Mouse (Mus musculus): Measurements from ENCODE around the gene Frmd4a. TPM values are rescaled to one million over a fixed set of nuclear protein-coding genes. Genes with fewer than 3 reads are reported as not detected.

Gene Frmd4a
- polyA plus RNA-seq, 1 experiment from 2014 or later: 49.1 TPM

- Histone ChIP-seq H3K36me3 (peaks cover 64% of the 10 kb centered on the region), H3K4me1 (replicated peaks) (peaks cover 60% of the 10 kb centered on the region), H3K27me3 (ENCODE audit: insufficient read depth, poor library complexity, severe bottlenecking) (no peaks in the 10 kb centered on the region), H3K4me3 (peak overlapping the region; percentile 56), H3K27ac (peak overlapping the region; percentile 46), H3K9me3 (no peaks in the 10 kb centered on the region)
- no peak for DNase-seq (ENCODE audit: low spot score)
- WGBS: 76% methylated on average over 3 of the region's 3 CpGs
These were observed 544.9 kb downstream of the Frmd4a start for GRCm38 (mm10) chr2:4562373-4562772.

- H3K4me3 ChIP-seq: peak overlapping the region; percentile 56
- 67% methylated on average over 5 of the region's 5 CpGs for WGBS
- no peaks in the 10 kb centered on the region for H3K27me3 ChIP-seq (ENCODE audit: insufficient read depth, poor library complexity, severe bottlenecking)
- no peak for DNase-seq (ENCODE audit: low spot score)
- H3K4me1 ChIP-seq (replicated peaks): peaks cover 56% of the 10 kb centered on the region
- H3K27ac ChIP-seq: peak overlapping the region; percentile 46
- H3K36me3 ChIP-seq: peaks cover 68% of the 10 kb centered on the region
- H3K9me3 ChIP-seq: no peaks in the 10 kb centered on the region
These were observed 545.3 kb downstream of the Frmd4a start for GRCm38 (mm10) chr2:4562826-4563225.

GRCm38 (mm10) chr2:4563322-4563721, 545.8 kb downstream of the Frmd4a start:
- Histone ChIP-seq H3K27me3 (ENCODE audit: insufficient read depth, poor library complexity, severe bottlenecking) (no peaks in the 10 kb centered on the region), H3K4me3 (peak overlapping the region; percentile 56), H3K9me3 (no peaks in the 10 kb centered on the region), H3K36me3 (peaks cover 73% of the 10 kb centered on the region), H3K27ac (peak overlapping the region; percentile 46), H3K4me1 (replicated peaks) (peaks cover 51% of the 10 kb centered on the region)
- 80% methylated on average over 1 of the region's 1 CpGs for WGBS
- no peak for DNase-seq (ENCODE audit: low spot score)

GRCm38 (mm10) chr2:4566260-4566955, 548.9 kb downstream of the Frmd4a start:
- no peak for DNase-seq (ENCODE audit: low spot score)
- no peak overlapping the region for H3K4me3 ChIP-seq
- no peaks in the 10 kb centered on the region for H3K27me3 ChIP-seq (ENCODE audit: insufficient read depth, poor library complexity, severe bottlenecking)
- no peaks in the 10 kb centered on the region for H3K9me3 ChIP-seq
- peaks cover 98% of the 10 kb centered on the region for H3K36me3 ChIP-seq
- peaks cover 28% of the 10 kb centered on the region for H3K4me1 ChIP-seq (replicated peaks)
- no peak overlapping the region for H3K27ac ChIP-seq
- 93% methylated on average over 4 of the region's 4 CpGs for WGBS

GRCm38 (mm10) chr2:4566956-4567680, 549.6 kb downstream of the Frmd4a start:
- Histone ChIP-seq H3K4me1 (replicated peaks) (peaks cover 21% of the 10 kb centered on the region), H3K36me3 (peaks cover 98% of the 10 kb centered on the region), H3K4me3 (no peak overlapping the region), H3K27me3 (ENCODE audit: insufficient read depth, poor library complexity, severe bottlenecking) (no peaks in the 10 kb centered on the region), H3K27ac (no peak overlapping the region), H3K9me3 (no peaks in the 10 kb centered on the region)
- no peak for DNase-seq (ENCODE audit: low spot score)
- 93% methylated on average over 9 of the region's 9 CpGs for WGBS

- Histone ChIP-seq H3K27ac (no peak overlapping the region), H3K4me3 (no peak overlapping the region), H3K27me3 (ENCODE audit: insufficient read depth, poor library complexity, severe bottlenecking) (no peaks in the 10 kb centered on the region), H3K9me3 (no peaks in the 10 kb centered on the region), H3K4me1 (replicated peaks) (peaks cover 15% of the 10 kb centered on the region), H3K36me3 (peaks cover 100% of the 10 kb centered on the region)
- no peak for DNase-seq (ENCODE audit: low spot score)
- 87% methylated on average over 5 of the region's 5 CpGs for WGBS
These were observed 551.5 kb downstream of the Frmd4a start for GRCm38 (mm10) chr2:4568967-4569366.

GRCm38 (mm10) chr2:4570186-4570861, 552.8 kb downstream of the Frmd4a start:
- Histone ChIP-seq H3K4me3 (no peak overlapping the region), H3K4me1 (replicated peaks) (peaks cover 28% of the 10 kb centered on the region), H3K36me3 (peaks cover 100% of the 10 kb centered on the region), H3K27me3 (ENCODE audit: insufficient read depth, poor library complexity, severe bottlenecking) (no peaks in the 10 kb centered on the region), H3K27ac (peak overlapping the region; percentile 2; the same call in 1 of the 2 replicates), H3K9me3 (no peaks in the 10 kb centered on the region)
- 90% methylated on average over 10 of the region's 10 CpGs for WGBS
- DNase-seq (ENCODE audit: low spot score): no peak

GRCm38 (mm10) chr2:4572498-4573263, 555.2 kb downstream of the Frmd4a start:
- peaks cover 32% of the 10 kb centered on the region for H3K4me1 ChIP-seq (replicated peaks)
- H3K9me3 ChIP-seq: no peaks in the 10 kb centered on the region
- WGBS: 91% methylated on average over 7 of the region's 7 CpGs
- DNase-seq (ENCODE audit: low spot score): no peak
- H3K27ac ChIP-seq: no peak overlapping the region
- H3K36me3 ChIP-seq: peaks cover 100% of the 10 kb centered on the region
- H3K4me3 ChIP-seq: no peak overlapping the region
- H3K27me3 ChIP-seq (ENCODE audit: insufficient read depth, poor library complexity, severe bottlenecking): no peaks in the 10 kb centered on the region

GRCm38 (mm10) chr2:4573386-4573785, 555.9 kb downstream of the Frmd4a start:
- H3K4me1 ChIP-seq (replicated peaks): peaks cover 32% of the 10 kb centered on the region
- 77% methylated on average over 4 of the region's 4 CpGs for WGBS
- H3K27me3 ChIP-seq (ENCODE audit: insufficient read depth, poor library complexity, severe bottlenecking): no peaks in the 10 kb centered on the region
- H3K4me3 ChIP-seq: no peak overlapping the region
- H3K27ac ChIP-seq: no peak overlapping the region
- DNase-seq (ENCODE audit: low spot score): no peak
- H3K36me3 ChIP-seq: peaks cover 100% of the 10 kb centered on the region
- H3K9me3 ChIP-seq: no peaks in the 10 kb centered on the region

- 72% methylated on average over 5 of the region's 5 CpGs for WGBS
- no peak for DNase-seq (ENCODE audit: low spot score)
- peaks cover 27% of the 10 kb centered on the region for H3K4me1 ChIP-seq (replicated peaks)
- no peaks in the 10 kb centered on the region for H3K9me3 ChIP-seq
- no peak overlapping the region for H3K27ac ChIP-seq
- no peaks in the 10 kb centered on the region for H3K27me3 ChIP-seq (ENCODE audit: insufficient read depth, poor library complexity, severe bottlenecking)
- H3K36me3 ChIP-seq: peaks cover 100% of the 10 kb centered on the region
- no peak overlapping the region for H3K4me3 ChIP-seq
These were observed 556.7 kb downstream of the Frmd4a start for GRCm38 (mm10) chr2:4574251-4574650.

GRCm38 (mm10) chr2:4575163-4575562, 557.6 kb downstream of the Frmd4a start:
- H3K4me3 ChIP-seq: no peak overlapping the region
- no peaks in the 10 kb centered on the region for H3K9me3 ChIP-seq
- no peak for DNase-seq (ENCODE audit: low spot score)
- H3K4me1 ChIP-seq (replicated peaks): peaks cover 25% of the 10 kb centered on the region
- 43% methylated on average over 2 of the region's 2 CpGs for WGBS
- no peaks in the 10 kb centered on the region for H3K27me3 ChIP-seq (ENCODE audit: insufficient read depth, poor library complexity, severe bottlenecking)
- peaks cover 100% of the 10 kb centered on the region for H3K36me3 ChIP-seq
- H3K27ac ChIP-seq: peak overlapping the region; percentile 29; the same call in 1 of the 2 replicates

- H3K36me3 ChIP-seq: peaks cover 100% of the 10 kb centered on the region
- no peaks in the 10 kb centered on the region for H3K27me3 ChIP-seq (ENCODE audit: insufficient read depth, poor library complexity, severe bottlenecking)
- DNase-seq (ENCODE audit: low spot score): no peak
- no peak overlapping the region for H3K27ac ChIP-seq
- no peaks in the 10 kb centered on the region for H3K9me3 ChIP-seq
- no peak overlapping the region for H3K4me3 ChIP-seq
- 93% methylated on average over 7 of the region's 7 CpGs for WGBS
- peaks cover 25% of the 10 kb centered on the region for H3K4me1 ChIP-seq (replicated peaks)
These were observed 558.5 kb downstream of the Frmd4a start for GRCm38 (mm10) chr2:4575975-4576374.

Measured in hindbrain, embryonic 10.5 days (tissue).